Mouse (Mus musculus) forebrain, embryonic 16.5 days (tissue): Measurements from ENCODE around the gene Rdm1. TPM values are rescaled to one million over a fixed set of nuclear protein-coding genes. Genes with fewer than 3 reads are reported as not detected.

ENCODE experiments used
- ATAC-seq: fragments of 200-750 bp; cut with Nextera tagmentation; 2 replicates; pipeline ENCODE4 v1.8.0; 2017; ENCODE audit warnings: mild to moderate bottlenecking, moderate library complexity
- H3K27ac ChIP-seq: fragments of 300-500 bp; sonication (generic); 2 replicates; pipeline ENCODE4 v1.5.1; 2014; ENCODE audit warnings: low read length, control low read depth
- H3K27me3 ChIP-seq: fragments of 300-500 bp; sonication (generic); replicated peaks from 2 replicates; pipeline ENCODE4 v1.6.1; 2014; ENCODE audit warnings: low read length; ENCODE audit not compliant: control insufficient read depth, insufficient read depth
- H3K36me3 ChIP-seq: fragments of 300-500 bp; sonication (generic); 2 replicates; pipeline ENCODE4 v1.6.1; 2014; ENCODE audit not compliant: control insufficient read depth, insufficient read depth
- H3K4me1 ChIP-seq: fragments of 300-500 bp; sonication (generic); replicated peaks from 2 replicates; pipeline ENCODE4 v1.6.1; 2014; ENCODE audit warnings: low read length; ENCODE audit not compliant: control insufficient read depth, insufficient read depth
- H3K4me2 ChIP-seq: fragments of 300-500 bp; sonication (generic); 2 replicates; pipeline ENCODE4 v1.6.1; 2014; ENCODE audit warnings: mild to moderate bottlenecking, low read length, control low read depth
- H3K4me3 ChIP-seq: fragments of 300-500 bp; sonication (generic); replicated peaks from 2 replicates; pipeline ENCODE4 v1.5.1; 2014; ENCODE audit warnings: mild to moderate bottlenecking, low read length, control low read depth
- H3K9ac ChIP-seq: fragments of 300-500 bp; sonication (generic); replicated peaks from 2 replicates; pipeline ENCODE4 v1.6.1; 2014; ENCODE audit warnings: low read depth, low read length, control low read depth
- H3K9me3 ChIP-seq: fragments of 300-500 bp; sonication (generic); 2 replicates; pipeline ENCODE4 v1.6.1; 2016; ENCODE audit warnings: low read length; ENCODE audit not compliant: control insufficient read depth
- WGBS: fragments of 180-500 bp; shearing (Covaris S2); extraction: QIAGEN DNeasy Blood & Tissue Kit; methylation state at CpG from one replicate; pipeline ENCODE4 v1.1.7; 2014; 5-methylcytosine and 5-hydroxymethylcytosine counted together
- polyA plus RNA-seq: library from polyadenylated mRNA; unstranded; fragments of >200 nt; fragmentation: Nextera tagmentation; extraction: Ambion mirVana; gene quantifications from 2 replicates; pipeline ENCODE4 v1.2.1, GENCODE M21; 2015

Gene Rdm1
- polyA plus RNA-seq, 1 experiment from 2014 or later, result 21.9 TPM

DNA sequence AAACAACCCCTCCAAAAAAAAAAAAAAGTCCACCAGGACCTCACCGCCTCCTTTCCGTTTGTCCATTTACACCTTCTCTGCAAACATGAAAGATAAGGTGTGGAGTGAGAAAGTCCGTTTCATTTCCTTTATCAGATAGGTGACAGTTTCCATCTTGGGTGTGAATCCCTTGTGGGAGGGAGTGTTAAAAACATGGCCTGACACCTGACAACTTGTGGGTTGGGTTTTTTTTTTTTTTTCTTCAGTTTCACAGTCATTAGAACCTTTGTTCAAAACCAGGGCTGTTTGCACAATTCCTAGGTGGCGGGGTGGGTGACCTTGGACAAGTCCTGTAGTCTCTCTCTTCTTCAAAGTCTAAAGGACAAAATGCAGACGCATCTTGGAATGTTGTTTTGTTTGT, 34.8 kb downstream of the Rdm1 start:
- 71% methylated on average over 5 of the region's 5 CpGs for WGBS
- Histone ChIP-seq H3K4me1 (peaks cover 11% of the 10 kb centered on the region), H3K27ac (no peak overlapping the region), H3K36me3 (no peaks in the 10 kb centered on the region), H3K27me3 (no peaks in the 10 kb centered on the region), H3K9me3 (no peaks in the 10 kb centered on the region), H3K9ac (no peak overlapping the region), H3K4me3 (no peak overlapping the region), H3K4me2 (no peak overlapping the region)
- no peak for ATAC-seq

DNA sequence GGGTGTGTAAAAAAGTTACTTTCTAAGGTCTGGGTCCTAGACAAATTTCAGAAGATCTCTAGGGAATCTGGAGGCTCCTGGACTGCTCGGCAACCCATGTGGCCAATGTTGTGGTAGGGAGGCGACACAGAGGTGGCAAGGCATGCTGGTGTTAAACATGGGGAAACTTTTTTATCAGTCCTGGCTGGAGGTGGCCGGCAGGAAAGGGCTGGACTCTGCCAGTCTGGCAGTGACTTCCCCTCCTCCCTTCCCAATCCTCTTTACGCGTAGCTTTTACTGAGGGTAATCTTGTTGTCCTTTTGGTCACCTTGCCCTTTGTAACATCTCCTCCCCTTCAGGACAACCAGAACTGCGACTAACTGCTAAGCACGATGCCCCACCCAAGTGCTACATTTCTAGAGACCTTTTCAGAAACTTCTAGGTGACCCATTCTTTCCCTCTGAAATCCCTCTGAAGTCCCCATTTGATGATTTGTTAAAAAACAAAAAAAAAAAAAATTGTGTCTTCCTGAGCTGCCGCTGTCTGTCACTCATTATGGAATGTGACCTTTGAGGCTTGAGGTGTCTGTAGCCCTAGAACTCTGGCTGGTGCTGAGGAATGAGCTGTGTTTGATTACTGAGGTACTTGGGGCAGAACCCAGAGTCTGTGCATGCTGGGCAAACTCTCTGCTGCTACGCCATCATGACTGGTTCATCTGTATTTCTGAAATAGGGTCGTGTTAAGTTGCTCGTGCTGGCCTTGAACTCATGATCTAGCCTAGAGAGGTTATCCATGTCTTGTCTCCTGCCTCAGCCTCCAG, 36.4 kb downstream of the Rdm1 start:
- H3K4me1 ChIP-seq, result peaks cover 23% of the 10 kb centered on the region
- ATAC-seq, result no peak
- no peaks in the 10 kb centered on the region for H3K27me3 ChIP-seq
- no peak overlapping the region for H3K9ac ChIP-seq
- no peaks in the 10 kb centered on the region for H3K9me3 ChIP-seq
- no peak overlapping the region for H3K4me2 ChIP-seq
- H3K36me3 ChIP-seq, result no peaks in the 10 kb centered on the region
- no peak overlapping the region for H3K27ac ChIP-seq
- 77% methylated on average over 11 of the region's 11 CpGs for WGBS
- no peak overlapping the region for H3K4me3 ChIP-seq

GRCm38 (mm10) chr11:101664825-101665635, 38.0 kb downstream of the Rdm1 start, which contains the start of gene Arl4d:
Arl4d (plus strand) TSS chr11:101665541.
- H3K36me3 ChIP-seq, result no peaks in the 10 kb centered on the region
- peak within 1 kb of the TSS; percentile 84 for H3K4me3 ChIP-seq
- peak within 1 kb of the TSS; percentile 94 for H3K27ac ChIP-seq
- no peaks in the 10 kb centered on the region for H3K27me3 ChIP-seq
- WGBS, result 6% methylated on average over 34 of the region's 34 CpGs
- H3K4me1 ChIP-seq, result peaks cover 31% of the 10 kb centered on the region
- H3K9me3 ChIP-seq, result no peaks in the 10 kb centered on the region
- H3K9ac ChIP-seq, result peak within 1 kb of the TSS; percentile 77
- H3K4me2 ChIP-seq, result peak within 1 kb of the TSS; percentile 82
- peak; percentile 97 for ATAC-seq

GRCm38 (mm10) chr11:101665636-101665992, 38.6 kb downstream of the Rdm1 start:
- Histone ChIP-seq H3K27ac (peak overlapping the region; percentile 94), H3K27me3 (no peaks in the 10 kb centered on the region), H3K4me2 (peak overlapping the region; percentile 82), H3K4me1 (peaks cover 31% of the 10 kb centered on the region), H3K4me3 (peak overlapping the region; percentile 84), H3K9me3 (no peaks in the 10 kb centered on the region), H3K9ac (peak overlapping the region; percentile 77), H3K36me3 (no peaks in the 10 kb centered on the region)
- WGBS, result under 1% methylated on average over 24 of the region's 24 CpGs
- no peak for ATAC-seq

GRCm38 (mm10) chr11:101666626-101667345, 39.8 kb downstream of the Rdm1 start:
- H3K27ac ChIP-seq, result peak overlapping the region; percentile 38
- ATAC-seq, result no peak
- H3K27me3 ChIP-seq, result no peaks in the 10 kb centered on the region
- peak overlapping the region; percentile 52 for H3K9ac ChIP-seq
- no peaks in the 10 kb centered on the region for H3K36me3 ChIP-seq
- H3K4me3 ChIP-seq, result peak overlapping the region; percentile 84
- no peaks in the 10 kb centered on the region for H3K9me3 ChIP-seq
- peaks cover 31% of the 10 kb centered on the region for H3K4me1 ChIP-seq
- peak overlapping the region; percentile 82 for H3K4me2 ChIP-seq
- WGBS, result 70% methylated on average over 28 of the region's 28 CpGs

DNA sequence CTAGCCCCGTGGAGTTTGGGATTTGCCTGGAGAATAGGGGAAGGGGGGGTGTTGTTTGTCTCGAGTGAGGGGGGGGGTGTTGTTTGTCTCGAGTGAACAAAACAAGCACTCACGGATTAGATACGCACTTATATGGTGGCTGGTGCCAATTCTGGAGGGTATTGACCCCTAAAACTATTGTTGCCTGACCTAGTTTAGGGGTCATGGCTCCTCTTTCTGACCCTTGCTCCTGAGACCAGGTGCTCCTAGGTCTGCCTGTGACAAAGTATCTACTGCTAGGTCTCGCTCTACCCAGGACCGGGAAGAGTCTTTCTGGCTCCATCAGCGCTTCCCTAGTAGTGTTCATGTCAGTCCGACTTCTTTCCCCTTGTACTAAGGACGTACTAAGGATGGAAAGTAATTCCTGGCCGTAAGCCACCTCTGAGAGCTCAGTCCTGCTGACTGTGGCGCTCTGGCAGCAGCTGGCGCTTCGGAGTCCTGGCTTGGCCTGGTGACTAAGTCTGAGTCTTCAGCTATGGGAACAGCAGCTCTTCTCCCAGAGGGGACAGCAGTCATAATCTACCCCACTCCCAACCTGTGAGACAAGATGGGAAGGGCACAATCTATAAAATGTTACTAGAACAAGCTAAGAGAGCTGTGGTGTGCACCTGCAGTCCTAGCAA, 41.0 kb downstream of the Rdm1 start:
- Histone ChIP-seq H3K27ac (peak overlapping the region; percentile 67), H3K4me2 (peak overlapping the region; percentile 82), H3K27me3 (no peaks in the 10 kb centered on the region), H3K9me3 (no peaks in the 10 kb centered on the region), H3K9ac (peak overlapping the region; percentile 36), H3K4me1 (peaks cover 34% of the 10 kb centered on the region), H3K36me3 (no peaks in the 10 kb centered on the region), H3K4me3 (peak overlapping the region; percentile 84)
- WGBS, result 56% methylated on average over 14 of the region's 14 CpGs
- no peak for ATAC-seq

- ATAC-seq, result no peak
- H3K4me1 ChIP-seq, result peaks cover 38% of the 10 kb centered on the region
- H3K4me3 ChIP-seq, result peak overlapping the region; percentile 84
- peak overlapping the region; percentile 36 for H3K9ac ChIP-seq
- peak overlapping the region; percentile 67 for H3K27ac ChIP-seq
- peak overlapping the region; percentile 82 for H3K4me2 ChIP-seq
- H3K27me3 ChIP-seq, result no peaks in the 10 kb centered on the region
- no peaks in the 10 kb centered on the region for H3K9me3 ChIP-seq
- 35% methylated on average over 12 of the region's 13 CpGs for WGBS
- H3K36me3 ChIP-seq, result no peaks in the 10 kb centered on the region
Observed at GRCm38 (mm10) chr11:101668546-101669261, 41.7 kb downstream of the Rdm1 start.

GRCm38 (mm10) chr11:101670334-101670733, 43.3 kb downstream of the Rdm1 start:
- peaks cover 35% of the 10 kb centered on the region for H3K4me1 ChIP-seq
- H3K4me2 ChIP-seq, result no peak overlapping the region
- H3K9ac ChIP-seq, result no peak overlapping the region
- H3K27ac ChIP-seq, result no peak overlapping the region
- no peaks in the 10 kb centered on the region for H3K9me3 ChIP-seq
- no peaks in the 10 kb centered on the region for H3K36me3 ChIP-seq
- ATAC-seq, result no peak
- H3K27me3 ChIP-seq, result no peaks in the 10 kb centered on the region
- H3K4me3 ChIP-seq, result no peak overlapping the region
- 97% methylated on average over 1 of the region's 1 CpGs for WGBS
